Mouse (Mus musculus): ENCODE data around the gene Sigmar1.
"Not testable (repeated sequence)": the region's sequence is repeated elsewhere in the genome, so short reads cannot be mapped to it uniquely, and the experiment has no call there.

Sigmar1 gene

DNA sequence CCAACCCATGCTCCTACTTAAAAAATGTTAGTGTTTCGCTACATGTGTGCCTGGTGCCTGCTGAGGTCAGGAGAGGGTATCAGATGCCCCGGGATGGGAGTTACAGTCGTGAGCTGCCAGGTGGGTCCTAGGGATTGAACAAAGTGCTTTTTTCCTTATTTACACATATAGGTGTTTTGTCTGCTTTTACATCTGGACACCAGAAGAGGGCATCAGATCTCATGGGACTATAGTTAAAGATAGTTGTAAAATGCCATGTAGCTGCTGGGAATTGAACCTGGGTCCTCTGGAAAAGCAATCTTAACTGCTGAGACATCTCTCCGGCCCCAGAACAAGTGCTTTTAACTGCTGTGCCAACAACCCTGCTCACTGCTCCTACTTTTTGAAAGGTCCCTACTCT, 45.7 kb downstream of the Sigmar1 start:
- no peak for DNase-seq (ENCODE audit: low read depth)

DNA sequence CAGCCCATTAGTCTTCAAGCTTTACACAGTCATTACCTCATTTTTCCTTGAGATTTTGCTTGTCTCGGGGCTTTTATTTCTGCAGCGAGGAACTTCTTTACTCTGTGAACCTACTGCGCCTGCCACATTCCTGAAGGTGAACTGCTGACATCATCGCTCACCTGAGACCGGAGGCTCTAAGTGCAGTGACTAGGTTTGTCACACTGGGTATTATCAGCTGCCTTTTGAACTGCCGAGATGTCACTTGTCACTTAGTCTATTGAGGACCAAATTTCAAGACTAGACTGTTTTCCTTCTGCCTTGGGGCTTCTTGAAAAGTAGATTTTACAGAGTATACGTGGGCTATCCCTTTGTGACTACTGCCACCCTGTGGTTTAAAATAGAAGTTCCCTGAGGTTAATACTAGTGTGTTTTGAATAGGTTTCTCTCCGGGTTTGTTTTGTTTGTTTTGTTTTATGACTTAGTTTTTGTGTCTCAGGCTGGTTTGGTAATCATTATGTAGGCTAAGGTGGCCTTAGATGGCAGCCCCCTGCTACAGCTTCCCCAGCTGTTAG, 47.7 kb downstream of the Sigmar1 start:
- DNase-seq (ENCODE audit: low read depth) = peak; percentile 81

DNA sequence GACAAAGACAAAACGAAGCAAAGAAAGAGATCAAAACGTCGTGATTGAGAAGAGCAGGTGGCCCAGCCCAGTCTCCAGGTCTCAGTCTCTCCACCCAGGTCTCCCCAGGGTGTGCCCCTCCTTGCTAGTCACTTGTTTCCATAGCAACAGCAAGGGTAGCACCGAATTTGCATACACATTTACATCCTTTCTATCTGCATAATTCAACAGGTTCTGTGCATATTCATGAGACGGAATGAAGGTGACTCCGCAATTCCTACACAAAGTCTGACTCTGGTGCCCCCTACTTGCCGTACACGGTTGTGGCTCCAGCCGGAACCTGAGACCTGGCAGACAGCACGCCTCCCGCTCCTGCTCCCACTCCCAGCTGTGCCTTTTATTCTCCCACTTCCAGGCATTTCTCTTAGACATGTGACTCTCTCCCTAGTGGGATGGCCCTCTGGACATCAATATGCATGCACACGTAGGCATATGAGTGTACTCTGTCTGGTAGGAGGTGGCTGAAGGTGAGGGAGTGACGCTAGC, 48.9 kb downstream of the Sigmar1 start:
- DNase-seq (ENCODE audit: low read depth) = peak; percentile 65

DNA sequence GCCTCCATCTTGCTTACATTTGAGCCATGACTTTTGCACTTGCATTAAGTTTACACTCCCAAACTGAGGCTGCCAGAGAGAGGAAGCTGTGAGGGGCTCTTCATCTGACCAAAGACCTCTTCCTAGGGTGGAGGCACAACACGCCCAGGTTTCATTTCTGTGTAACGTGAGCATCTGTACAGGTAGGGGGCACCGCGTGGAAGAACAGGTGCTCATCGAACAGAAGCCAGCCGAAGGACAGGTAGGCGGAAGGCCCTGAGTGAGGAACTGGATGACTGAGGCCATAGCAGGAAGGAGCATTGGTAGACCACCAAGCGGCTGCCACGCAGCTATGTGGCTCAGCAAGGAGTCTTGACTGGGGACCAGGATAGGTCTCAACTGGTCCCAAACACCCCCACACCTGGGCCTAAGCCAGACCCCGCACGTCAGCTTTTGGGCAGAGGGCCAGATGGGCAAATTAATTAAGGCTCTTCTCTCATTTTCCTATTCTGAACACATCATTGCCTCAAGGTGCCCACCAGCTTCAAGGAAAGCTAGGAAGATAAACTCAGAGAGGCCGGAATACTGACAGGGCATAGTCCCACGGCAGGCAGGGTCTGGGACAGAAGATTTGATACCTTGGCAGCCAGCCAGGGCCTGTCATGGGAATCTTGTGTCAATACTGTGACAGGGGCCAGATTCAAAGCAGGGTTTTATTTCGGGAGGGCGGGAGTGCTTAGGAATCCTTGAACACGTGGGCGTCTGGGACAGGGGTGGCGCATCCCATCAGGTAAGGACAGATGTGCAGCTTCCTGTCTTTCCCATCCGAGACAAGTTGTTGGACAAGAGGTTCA, 49.8 kb downstream of the Sigmar1 start:
- no peak for DNase-seq (ENCODE audit: low read depth)

DNA sequence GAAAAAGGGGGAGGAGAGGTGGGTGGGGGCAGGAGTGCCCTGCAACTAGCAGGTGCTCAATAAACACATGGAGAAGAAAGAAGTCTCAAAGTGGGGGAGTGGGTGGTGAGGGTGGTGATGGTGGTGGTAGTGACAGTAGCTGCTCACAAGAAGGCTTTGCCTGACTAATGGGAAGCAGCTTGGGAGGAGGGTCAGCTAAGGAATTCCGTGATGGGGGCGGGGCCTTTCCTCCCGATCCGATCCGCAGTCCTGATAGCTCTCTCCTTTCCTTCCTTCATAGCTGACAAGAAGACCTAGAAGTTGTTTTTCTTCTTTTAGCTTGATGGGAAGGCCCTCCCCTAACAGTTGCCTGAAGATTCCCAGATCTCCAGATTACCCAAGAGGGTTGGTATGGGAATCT, 51.3 kb downstream of the Sigmar1 start:
- DNase-seq (ENCODE audit: low read depth) = no peak

DNA sequence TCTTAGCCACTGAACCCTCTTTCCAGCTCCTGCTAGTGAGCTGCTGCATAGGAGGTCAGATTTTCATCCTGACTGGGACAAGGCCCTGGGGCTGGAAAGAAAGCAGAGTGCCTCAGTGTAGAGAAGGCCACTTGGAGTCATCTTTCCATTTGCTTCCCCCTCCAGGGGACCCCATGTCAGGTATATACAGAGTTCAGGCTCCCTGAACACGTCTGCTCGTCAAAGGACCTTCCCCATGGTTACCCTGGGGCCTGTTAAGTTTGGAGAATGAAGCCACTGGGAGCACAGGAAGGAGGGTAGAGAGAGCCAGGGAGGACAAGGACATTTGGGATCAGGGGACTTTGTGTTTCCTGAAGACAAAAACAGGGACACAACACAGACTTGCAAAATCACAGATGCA, 53.7 kb downstream of the Sigmar1 start:
- not testable (repeated sequence) for DNase-seq (ENCODE audit: low read depth)

DNA sequence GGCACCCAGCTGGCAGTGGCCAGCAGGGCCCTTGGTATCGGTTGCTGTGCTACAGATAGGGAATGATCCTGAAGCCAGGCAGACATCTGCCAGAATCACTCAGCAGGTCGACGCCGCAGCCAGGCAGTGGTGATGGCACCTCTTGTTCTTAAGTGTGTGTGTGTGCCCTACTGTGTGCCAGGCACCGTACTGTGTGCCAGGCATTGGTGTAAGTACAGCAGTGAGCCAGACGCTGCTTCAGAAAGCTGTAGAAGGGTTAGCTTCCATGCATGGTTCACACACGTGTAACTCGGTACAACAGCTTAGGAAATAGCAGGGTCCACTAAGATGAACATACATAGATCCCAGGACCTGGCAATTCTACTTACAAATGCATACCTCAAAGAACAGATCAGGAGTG, 55.7 kb downstream of the Sigmar1 start:
- not testable (repeated sequence) for DNase-seq (ENCODE audit: low read depth)

DNA sequence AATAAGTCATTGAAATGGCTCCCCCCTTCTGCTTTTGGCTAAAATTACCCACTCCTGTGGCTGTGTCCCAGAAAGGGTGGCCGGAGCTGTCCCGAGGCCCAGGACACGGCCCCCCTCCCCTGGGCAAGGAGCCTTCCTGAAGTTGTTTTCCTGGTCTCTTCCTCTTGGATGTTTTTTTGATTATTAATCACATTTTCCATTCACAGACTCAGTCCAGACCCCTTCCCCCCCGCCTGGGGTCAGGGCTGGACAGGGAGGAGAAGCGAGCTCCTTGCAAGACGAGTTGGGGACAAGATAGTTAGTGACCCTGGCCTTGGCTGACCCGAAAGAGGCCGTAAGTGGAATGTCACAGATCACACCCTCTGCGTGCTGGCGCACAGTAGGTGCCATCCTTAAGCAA, 56.2 kb downstream of the Sigmar1 start, which contains the start of gene Il11ra1:
Gene Il11ra1 (plus strand): TSS at position 207 of the 400 bp plus-strand sequence.
- not testable (repeated sequence) for DNase-seq (ENCODE audit: low read depth)

DNA sequence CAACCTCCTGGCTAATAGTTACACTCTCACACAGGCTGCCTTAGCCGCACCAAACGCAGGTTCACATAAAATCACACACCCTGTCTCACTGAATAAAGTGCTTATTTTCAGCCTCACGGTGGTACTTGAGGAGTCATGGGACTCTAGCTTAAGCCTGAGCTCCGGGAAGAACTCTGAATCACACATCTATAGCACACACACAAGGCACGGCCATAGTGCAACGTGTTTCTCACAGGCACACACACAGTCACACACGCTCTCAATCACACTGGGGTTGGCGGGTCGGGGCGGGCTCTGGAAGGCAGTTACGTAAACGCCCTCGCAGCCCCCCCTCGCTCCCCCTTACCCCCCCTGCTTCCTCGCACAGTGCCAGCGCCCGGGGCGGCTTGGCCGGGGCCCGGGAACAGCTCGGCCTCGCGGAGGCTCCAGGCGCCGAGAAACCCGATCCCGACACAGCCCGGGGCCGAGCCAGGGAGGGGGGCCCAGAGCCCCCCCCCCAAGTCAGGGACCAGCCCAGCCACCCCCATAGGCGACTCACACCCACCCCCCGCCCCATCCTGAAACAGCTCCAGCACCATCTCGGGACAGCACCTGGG, 57.4 kb downstream of the Sigmar1 start:
- peak; percentile 59 for DNase-seq (ENCODE audit: low read depth)

DNA sequence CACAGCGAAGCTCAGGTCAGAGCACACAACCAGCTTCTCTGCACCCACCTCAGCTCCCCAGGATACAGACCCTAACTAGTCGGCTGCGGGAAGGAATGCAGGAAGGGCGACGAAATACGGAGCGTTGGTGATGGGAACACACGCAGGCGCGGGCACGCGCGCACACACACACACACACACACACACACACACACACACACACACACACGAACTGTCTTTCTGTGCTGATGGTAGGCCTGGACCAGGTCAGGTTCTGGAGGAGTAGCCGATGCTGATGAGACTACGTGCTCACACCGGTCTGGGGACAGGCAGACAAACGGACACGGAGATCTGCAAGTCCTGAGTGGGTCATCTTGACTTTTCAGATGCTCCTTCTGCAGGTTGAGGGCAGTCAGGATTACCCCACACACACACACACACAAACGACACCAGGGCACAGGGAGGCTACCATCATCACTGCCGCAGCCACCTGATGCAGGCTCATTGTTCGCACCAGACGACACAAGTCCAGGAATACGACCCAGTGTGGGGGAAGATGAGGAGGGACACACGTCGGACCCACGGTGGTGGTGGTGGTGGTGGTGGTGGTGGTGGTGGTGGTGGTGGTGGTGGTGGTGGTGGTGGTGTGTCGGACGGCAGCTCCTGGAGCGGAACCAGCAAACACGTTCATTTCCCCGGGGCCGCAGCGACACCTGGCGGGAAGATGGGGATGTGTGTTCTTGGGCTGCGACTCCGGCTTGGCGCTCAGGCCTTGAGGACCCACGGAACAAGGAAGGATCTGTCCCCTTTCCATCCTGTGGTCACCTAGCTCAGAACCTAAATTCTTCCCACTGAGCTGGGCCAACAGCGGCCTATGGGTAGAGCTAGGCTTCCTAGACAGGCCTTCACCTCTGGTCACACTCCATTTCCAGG, 58.8 kb downstream of the Sigmar1 start, which contains the start of gene Cntfr:
Gene Cntfr (minus strand): TSS at position 160 of the 912 bp plus-strand sequence.
- peak; percentile 73 for DNase-seq (ENCODE audit: low read depth)

DNA sequence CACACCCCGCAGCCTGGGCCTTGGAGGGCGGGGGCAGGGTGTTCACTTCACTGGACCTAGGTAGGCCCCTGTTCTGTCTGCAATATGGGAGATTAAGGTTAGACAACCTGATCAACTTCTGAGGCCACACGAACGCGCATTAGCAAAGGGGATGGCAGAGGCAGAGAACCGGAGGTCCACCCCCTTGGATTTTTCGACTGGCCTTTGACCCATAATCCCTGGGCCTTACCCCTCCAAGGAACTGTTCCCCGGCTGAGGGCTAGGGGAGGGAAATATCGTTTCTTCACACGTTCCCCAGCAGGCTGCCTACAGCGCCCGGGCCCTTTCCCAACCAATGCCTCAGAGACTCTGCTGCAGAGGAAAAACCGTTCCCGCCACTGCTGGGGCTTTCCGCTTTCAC, 59.5 kb downstream of the Sigmar1 start:
- DNase-seq (ENCODE audit: low read depth) = not testable (repeated sequence)

DNA sequence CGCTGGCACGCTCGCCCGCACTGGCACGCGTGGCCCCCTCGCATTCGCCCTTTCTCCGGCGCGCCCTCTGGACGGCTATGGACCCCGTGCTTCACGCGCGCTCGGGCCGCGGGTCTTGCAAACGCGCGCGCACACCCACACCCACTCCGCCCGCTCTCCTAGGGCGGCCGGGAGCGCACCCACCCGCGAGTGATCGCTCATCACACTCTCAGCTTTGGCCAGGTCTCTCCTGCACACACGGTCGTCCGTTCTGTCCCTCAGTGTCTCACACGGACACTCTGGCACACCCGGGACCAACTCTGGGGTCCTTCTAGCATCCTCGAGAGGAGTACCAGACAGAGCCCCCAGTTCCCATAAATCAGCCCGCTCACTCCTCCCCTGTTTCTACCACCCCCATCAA, 60.2 kb downstream of the Sigmar1 start:
- not testable (repeated sequence) for DNase-seq (ENCODE audit: low read depth)

DNA sequence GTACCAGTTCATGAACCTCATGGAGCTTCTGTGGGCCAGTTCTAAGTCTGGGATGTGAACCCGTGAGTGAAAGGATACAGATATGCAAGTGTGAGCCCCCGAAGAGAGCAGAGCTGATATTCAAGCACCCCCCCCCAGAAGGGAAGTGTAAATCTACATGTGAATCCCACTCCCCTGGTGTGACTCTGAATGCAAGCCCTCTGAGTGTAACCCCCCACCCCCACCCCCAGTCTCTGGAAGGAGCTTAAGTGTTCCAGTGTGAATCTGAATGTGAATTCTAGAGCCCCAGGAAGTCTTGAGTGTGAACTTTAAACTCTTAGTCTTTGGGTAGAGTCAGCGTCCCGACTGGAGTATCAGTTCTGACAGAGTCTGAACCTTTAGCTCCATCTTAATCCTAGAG, 62.4 kb downstream of the Sigmar1 start:
- not testable (repeated sequence) for DNase-seq (ENCODE audit: low read depth)

DNA sequence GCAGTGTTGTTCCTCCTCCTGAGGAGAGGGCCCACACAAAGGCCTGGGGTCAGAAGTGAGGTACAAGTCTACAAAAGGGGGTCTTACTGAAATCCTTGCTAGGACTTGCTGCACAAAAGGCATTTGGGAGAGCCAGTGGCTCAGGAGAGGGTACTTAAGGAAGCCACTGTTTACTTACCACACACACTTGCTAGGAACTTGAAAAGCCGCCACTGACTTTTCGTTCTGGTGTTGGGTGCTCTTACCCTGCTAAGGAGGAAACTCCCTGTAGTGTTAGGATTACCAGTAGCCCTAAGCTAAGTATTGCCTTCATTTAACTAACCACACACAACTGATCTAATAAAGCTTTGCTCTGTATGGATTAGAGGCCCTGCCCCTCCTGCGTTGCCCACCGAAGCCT, 65.9 kb downstream of the Sigmar1 start:
- DNase-seq (ENCODE audit: low read depth) = not testable (repeated sequence)

DNA sequence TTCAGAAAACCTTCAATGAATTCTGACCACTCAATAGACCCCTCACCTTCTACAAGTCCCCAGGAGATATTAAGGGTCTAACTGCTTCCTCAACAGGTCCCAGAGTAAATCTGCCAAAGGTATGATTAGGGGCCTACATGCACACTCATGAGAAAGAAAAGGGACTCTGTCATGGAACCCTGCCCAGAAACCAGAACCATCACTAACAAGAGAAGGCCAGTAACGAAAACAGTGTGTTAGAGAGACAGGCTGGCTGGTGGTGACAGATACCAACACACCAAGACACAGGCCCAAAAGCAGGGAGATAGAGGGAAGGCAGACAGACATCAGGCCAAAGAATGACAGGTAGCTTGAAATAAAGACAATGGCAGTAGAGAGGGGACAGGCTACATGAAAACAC, 67.4 kb downstream of the Sigmar1 start:
- DNase-seq (ENCODE audit: low read depth) = not testable (repeated sequence)

Data from NIH3T3 (cell line).